Mouse (Mus musculus): Measurements from ENCODE around the gene Elk3.

GRCm38 (mm10) chr10:93333239-93333638 is 22.3 kb upstream of the Elk3 start:
- TF ChIP-seq CTCF (IDR thresholded peaks at IDR 0.05; ENCODE audit: low read depth), result no peak
- no peak for TF ChIP-seq EP300 (optimal IDR thresholded peaks at IDR 0.05)
